Mouse (Mus musculus) natural killer cell, adult 2 months (primary cell): Measurements from ENCODE around the gene Itpr3.

Source experiments
- DNase-seq, 2 experiments: peaks; one replicate each; pipeline ENCODE4 v3.0.0; 2022; ENCODE audit warnings: low spot score in 2 of 2

The Itpr3 gene

DNA sequence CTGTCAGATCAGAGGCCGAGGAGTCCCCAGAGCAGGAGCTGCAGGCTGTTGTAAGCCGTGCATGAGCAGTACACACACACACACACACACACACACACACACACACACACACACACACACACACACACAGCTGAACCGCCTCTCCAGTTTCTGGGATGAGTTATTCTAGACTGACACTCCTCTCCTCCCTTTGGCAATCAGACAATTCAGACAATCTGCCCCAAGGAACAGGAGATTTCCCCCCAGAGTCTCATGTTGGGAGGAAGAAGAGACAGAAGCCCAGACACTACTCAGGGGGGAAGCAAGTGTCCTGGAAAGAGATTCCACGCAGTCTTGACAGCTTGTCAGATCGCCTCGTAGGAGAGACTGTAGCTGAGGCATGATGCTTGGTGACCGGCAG lies 82.2 kb downstream of the Itpr3 start:
- DNase-seq, result no peak

DNA sequence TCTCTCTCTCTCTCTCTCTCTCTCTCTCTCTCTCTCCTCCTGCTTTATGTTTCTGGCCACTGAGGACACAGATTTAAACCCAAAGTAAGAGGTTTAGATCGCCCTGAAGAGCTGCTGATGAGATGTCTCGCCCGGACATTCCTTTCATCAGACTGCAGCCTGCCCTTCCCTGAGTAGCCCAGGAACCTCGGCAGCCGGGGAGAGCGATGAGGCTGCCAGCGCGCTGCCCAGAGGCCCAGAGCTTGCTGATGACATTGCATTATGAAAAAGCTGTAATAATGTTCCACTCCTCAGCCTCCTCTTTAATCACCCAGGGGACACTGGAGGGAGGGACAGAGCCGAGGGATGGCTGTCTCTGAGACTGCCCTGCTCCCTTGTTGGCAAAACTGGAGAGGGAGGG lies 83.2 kb downstream of the Itpr3 start:
- DNase-seq, result no peak

DNA sequence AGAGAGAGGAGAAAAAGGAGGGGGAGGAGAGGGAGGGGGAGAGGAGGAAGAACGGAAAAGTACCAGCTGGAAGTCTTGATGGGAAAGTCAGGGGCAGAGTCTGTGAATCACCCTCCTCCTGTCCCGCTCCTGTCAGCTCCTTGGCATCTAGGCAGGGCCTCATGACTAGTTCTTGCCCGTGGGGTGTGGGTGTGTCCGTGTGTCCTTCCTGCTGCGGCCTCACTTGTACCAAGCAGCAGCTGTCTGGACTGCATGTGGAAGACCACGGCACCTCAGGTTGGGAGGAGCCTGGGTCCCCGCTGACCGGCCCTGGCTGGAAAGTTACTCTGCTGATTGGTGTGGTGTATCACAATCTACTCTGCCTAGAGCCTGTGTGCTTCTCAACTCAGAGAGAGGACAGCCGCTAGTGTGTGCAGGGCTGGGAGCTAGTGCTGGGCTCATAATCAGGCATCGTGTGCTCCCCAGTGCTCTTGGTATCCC lies 84.9 kb downstream of the Itpr3 start:
- no peak for DNase-seq

DNA sequence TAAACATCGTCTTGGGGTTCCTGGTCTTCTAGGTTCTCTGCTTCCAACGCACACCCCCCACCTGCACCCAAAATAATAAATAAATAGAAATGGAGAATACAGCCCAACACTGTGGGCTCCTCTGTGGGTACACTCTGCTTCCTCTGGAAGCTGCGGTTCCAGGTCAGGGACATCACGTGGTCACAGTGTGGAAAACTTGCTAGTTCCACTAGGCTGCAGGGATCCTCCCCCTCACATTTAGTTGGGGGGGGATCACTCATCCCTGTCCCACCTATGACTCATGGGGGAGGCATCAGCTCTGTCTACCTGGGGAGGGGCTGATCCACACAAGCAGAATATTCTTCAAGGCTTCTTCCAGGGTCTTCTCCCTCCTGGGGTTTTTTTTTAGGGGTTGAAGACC lies 87.0 kb downstream of the Itpr3 start:
- DNase-seq, result no peak

DNA sequence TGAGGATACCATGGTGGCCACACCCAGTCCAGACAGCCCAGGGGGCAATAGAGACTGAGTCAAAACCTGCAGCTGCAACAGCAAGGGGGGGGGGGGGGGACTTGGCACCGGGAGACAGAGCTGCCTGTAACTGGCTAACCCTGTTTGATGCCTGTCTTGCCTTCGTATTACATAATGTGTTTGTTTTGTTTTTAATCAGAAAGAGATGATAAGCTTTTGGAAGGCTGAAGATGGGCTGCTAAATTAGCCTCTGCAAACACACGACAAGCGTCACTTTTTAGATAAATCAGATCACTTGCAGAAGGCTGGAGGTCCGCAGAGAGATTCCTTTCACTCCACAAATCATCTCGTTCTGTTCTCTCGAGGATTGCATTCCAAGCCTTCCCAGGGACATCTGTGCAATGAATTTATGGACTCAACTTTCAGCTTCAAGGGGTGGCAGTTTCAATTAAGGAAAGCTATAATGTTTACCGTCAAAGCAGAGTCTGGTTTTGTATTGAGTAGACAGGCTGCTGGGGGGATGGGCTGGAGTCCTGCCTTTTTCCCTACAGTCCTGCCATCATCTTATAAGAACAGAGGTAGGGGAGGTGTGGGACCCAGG lies 89.3 kb downstream of the Itpr3 start:
- DNase-seq, result no peak

DNA sequence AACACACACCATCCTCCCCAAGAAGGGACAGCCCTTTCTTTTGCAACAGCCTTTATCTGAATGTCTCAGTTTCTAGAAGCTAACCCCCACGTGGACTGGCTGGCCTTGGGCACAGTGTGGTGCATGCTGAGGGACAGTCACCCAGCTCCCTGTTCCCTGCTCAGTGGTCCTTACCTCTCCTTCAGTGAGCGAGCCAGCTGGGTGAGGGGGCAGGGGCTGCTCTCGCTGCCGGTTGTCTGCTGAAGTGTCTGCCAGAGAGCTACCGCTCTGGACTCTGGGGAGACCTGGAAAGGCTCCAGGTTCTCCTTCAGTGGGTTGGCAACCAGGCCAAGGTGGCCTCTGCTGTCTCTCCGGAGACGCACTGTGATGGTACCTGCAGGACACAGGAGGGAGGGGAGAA lies 93.8 kb downstream of the Itpr3 start:
- no peak for DNase-seq

DNA sequence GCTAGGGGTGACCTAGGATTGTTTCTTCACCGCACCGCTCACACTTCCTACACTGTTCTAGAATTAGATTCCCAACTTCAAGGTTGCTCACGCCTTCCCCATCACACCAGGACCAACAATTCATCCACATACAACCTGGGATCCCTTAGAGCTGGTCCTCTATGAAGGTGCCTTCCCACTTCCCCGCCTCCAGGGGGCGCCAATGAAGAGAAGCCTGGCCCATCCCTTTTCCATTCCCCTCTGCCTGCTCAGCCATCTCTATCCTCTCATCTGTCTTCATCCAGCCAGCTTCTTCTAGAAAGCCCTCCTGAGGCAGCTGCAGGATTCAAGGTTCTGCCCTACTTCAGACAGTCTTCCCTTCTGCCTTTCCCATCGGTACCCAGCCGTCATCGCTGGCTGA lies 94.3 kb downstream of the Itpr3 start:
- DNase-seq, result peak in 1 of 2 experiments; percentile 28

DNA sequence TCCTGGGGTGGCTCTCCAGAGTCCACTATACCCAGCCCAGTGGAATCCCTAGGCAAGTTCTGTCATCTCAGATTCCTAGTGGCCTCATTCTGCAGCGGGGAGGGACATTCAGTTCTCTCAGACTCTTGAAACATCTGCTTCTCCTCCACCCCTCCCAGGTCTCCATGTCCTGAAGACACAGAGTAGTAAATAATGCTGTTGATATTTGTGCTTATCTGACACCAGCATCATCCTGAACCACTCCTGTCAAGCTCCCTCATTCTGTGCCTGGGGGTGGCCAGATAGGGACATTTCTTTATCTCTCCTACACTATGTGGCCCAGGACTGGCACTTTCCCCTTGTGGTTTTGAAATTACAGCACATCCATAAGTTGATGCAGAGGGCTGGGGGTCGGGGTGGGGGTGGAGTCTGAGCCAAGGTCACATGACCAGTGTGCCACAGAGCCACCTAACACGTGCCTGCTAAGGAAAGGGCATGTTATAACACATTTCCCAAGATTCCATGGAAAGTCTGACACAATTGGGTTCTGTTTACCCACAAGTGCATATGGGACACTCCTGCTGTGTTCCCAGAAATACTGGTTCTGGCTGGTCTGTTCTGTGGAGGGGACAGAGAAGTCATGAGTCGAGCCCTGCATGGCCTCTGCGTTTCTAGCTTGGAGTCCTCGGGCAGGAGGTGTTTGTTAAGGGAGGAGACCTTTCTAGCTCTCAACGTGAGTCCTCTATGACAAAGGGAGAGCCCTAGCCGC lies 96.0 kb downstream of the Itpr3 start:
- no peak for DNase-seq

DNA sequence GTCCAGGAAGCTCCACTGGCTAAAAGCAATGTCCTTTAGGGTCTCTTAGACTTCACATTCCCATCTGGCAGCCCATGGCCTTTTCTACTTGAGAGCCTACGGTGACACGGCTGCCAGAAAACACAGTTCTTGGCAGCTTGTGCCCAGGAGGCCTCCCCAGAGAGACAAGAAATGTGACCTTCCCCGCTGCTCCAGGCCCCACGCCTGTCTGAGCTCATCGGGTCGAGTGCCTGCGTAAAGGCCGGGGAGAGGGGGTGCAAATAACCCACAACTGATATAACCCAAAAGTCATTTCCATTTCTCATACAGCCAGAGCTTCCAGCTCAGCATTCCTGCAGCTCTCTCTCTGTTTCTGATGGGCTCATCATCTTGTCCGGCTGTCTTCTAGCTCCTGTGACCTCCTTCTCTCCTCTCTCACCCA lies 96.7 kb downstream of the Itpr3 start:
- DNase-seq, result no peak

DNA sequence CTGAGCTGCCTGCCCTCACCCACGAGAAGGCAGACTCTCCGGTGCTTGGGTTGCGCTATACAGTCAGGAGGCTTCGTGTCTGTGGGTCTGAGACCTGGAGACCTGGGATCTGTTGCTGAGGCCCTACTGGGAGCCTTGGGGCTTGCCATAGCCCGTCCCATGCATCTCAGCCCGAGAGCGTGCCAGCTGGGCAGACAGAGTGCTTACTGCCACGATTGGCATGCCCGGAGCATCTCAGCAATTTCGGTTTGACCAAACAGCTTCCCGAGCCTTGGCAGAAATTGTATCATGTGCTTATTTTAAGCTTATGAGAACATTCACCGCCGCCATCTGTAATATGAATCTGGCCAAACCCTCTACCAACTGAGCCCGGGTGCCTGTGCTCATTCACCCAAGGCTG lies 97.2 kb downstream of the Itpr3 start:
- no peak for DNase-seq

DNA sequence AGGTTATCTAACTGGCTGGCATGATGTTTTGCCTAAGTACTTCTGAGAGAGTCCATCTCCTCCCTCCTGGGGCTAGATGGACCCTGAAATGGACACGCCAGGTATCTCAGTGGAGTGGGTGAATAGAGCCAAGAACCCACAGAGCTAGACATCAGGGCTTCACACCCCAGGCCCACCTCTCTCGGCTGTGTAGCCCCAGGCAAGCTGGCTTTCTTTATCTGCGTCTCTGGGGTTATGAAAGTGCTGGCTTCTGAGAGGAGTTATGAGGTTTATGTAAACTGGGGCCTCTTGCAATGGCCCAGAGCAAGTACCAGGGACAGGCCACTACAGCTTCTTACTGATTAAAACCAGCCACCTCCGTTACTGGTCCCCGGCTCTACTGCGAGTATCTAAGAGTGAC lies 97.8 kb downstream of the Itpr3 start:
- no peak for DNase-seq

DNA sequence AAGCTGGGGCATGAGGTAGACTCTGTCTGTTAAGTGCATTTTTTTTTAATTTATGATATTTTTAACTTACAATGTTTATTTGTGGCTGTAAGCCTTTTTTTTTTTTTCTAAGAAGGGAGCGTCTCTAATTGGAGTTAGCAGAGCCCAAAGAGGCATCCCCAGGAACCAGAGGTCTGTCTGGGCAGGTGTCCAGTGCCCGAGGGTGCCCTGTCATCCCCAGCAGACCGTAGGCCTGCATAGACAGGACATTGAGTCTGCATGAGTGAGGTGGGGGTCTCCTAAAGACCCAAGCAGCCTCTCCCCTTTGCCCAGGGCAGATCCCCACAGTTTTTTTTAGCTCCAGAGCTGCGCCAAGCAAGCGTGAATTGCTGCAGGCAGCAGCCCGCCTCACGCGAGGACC lies 98.6 kb downstream of the Itpr3 start:
- no peak for DNase-seq

DNA sequence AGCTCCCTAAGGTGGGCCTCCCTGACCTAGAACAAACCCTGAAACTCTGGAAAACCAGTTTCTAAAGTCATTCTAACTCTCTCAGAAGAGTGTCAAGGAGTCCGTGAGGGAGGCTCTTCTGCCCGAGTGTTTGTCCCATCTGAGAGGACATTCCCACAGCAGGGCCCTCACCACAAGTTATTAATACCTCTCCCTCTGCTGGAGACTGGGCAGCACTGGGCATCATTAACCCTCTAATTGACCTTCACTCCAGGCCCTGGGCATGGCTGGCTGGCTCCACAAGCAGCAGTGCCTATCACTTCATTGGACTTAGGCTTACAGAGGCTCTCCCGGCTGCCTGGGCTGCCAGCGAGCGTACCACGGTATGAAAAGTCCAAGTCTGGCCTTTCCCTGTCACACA lies 101.3 kb downstream of the Itpr3 start:
- no peak for DNase-seq

DNA sequence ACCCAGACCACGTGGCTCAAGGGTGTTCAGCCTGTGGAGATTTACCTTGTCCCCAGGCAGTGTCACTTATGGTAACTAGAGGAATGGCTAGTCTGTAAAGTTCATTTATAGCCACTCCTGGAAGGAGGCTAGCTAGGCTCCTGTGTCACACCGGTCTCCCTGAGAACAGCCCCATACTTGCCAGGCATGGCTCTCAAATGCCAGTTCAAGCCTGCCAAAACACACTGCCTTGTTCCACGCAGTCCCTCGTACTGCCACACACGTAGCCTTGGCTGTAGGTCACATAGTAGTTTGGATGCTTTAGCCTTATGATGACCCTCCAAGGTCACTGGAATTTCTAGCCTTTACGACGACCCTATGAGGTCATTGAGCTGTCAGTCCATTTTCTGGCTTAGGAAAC lies 102.1 kb downstream of the Itpr3 start:
- DNase-seq, result no peak

DNA sequence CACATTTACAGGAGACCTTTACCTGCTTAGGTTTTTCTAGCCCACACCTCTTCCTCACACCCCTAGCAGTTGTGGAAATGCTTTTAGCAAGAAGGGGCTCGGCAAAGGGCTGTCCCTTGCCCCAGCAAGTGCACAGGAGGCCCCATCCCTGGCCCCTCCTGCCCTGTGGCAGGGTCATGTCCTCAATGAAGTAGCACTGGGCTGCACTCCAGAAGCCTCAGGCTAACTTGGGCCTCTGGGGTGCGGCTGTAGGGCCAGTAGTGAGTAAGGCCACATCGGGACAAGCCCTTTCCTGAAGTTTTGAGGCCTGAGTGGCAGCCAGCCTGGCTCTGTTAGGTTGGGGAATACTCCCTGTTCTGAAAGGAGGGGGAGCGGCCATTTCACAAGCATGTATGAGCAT lies 103.8 kb downstream of the Itpr3 start:
- DNase-seq, result no peak

DNA sequence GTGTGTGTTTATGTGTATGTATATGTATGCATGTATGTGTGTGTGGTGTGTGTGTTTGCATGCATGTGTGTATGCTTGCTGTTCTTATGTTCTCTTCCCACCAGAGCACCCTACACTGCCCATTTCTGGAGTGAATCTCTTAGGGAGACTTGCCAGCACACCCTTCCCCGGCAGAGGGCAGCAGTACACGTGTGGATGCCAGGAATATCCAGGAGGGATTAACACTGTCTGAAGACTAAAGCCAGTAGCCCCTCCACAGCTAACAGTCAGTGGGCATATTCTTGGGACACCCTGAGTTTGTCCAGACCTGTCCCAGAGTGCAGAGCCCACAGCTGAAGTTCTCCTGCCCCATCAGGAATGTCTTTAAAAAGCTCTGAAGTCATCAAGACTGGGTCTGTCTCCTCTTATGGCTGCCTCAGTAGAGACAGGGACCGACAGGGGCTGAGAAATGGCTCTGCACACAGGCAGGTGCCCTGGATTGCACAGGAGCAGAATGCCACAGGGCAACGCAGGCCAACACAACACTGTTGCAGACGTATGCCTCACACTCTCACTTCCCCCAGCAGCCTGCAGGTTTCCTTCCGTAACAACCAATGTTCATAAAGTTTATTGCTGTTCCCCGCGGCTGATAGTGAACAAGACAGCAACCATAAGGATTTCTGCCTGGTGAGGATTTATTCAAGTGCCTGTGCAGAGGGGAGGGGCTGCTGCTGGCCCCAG lies 108.1 kb downstream of the Itpr3 start:
- no peak for DNase-seq

DNA sequence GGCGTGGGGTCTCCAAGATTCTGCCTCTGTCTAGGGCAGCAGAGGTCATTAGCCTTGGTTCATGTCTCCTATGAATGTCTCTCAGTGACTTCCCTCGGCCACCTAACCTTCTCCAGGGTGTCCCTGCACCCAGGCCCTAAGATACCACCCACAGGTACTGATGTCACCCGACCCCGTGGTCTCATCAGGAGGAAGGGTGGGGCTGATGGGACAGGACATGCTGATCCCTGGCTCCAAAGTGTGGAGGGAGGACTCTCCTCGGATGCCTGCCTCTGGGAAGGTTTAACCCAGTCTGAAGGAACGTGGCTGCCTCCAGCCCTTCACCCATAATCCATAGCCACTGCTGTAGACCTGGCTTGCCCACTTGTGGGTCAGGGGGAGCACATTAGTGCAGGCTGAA lies 109.8 kb downstream of the Itpr3 start:
- DNase-seq, result no peak

DNA sequence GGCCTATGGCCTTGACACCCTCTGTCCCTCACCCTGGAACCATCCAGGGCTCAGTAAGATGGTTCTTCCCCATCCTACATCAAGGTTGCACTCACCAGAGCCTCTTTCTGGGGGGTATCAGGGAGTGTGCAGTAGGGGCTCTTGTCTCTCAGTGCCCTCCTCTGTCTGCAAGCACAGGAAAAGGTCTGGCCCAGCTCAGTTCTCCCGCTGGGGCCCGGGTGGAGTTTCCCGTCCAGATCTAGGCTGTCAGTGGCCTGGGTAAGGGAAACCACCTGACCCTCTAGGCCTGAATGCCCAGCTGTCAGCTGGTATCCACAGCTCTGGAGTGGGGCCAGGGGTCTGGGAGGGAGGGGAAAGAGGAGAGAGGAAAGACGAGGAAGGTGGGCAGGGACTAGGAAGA lies 110.4 kb downstream of the Itpr3 start, which contains the start of gene Ip6k3:
Gene Ip6k3, minus strand, starts transcription at position 251 of the 400 bp plus-strand sequence.
- DNase-seq, result no peak

DNA sequence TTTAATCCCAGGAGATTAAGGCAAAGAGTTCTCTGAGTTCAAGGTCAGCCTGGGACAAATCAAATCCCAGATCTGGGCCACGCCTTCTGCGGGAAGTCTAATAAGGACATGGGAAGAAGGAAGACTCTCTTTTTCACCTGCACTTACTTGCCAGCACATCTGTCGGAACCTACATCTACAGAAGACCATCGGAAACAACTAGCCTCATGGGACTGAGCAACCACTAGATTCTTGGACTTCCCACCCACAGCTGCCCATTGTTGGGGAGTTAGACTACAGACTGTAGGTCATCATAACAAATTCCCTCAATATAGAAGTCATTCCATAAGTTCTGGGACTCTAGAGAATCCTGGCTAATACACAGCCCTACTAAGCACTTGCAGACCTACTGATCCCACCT lies 111.5 kb downstream of the Itpr3 start:
- DNase-seq, result no peak

DNA sequence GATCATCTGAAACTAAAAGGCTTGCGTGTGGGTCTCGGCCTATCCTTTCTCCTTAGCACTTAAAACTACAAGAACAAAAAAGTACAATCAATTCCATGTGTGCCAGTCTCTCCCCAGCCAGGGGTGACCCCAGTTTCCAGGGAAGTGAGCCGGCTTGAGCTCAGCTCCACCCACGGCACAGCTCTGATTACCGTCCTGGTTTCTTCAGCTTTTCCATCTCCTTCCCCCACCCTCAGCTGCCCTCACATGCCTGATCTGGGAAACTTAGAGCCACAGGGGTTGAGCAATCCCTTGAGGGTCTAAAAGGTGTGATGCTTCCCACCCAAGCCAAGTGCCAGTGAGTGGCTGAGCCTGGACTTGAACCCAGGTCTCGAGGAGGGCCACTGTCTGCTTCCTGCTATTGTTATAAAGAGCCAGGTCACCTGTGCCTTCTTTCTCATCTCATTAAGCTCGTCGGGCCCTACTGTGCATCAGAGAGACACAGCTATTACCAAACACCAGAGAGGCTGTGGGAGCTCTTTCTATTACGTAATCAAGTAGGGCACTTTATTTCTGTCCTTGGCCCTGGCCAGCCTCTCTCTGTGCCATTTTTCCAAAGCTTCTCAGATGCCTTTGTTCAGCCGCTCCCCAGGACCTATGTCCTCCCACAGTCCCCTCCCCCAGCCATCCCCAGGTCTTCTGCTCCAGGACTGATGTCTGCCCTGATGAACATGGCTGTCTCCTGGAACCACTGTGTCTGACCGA lies 113.0 kb downstream of the Itpr3 start:
- DNase-seq, result no peak

DNA sequence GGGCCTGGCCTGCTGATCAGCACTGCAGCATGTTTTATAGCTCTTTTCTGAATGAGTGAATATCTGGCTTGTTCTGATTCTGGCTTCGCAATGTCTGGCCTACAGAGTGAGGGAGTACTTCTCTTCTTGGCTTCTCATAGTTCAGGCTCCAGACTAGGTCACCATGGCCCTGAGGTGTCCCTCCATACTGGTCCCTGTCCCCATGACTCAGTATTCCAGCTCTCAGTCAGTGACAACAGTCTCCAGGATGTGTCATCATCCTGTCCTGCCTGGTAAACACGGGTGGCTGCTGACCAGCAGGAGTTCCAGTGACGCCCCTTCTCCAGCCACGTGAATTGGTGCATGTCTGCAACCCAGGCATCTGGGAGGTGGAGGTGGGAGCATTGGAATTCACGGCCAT lies 114.0 kb downstream of the Itpr3 start:
- DNase-seq, result no peak
